Mouse (Mus musculus) bone marrow, adult 2 months (tissue): ENCODE measurements at regions not wholly inside any gene's neighbourhood (a gene's known extent, or its start where the extent isn't known, plus 50 kb on each side); places are given as distances from the start of the nearest gene placed in this dataset.

Experiments used
- CTCF ChIP-seq: fragments of 200-500 bp; IDR thresholded peaks from 2 replicates; pipeline ENCODE4 v1.5.1; 2011; ENCODE audit warnings: low read length, control low read depth; ENCODE audit not compliant: control insufficient read depth, insufficient read depth
- POLR2A ChIP-seq: fragments of 200-500 bp; IDR thresholded peaks from 2 replicates; pipeline ENCODE4 v1.6.1; 2011; ENCODE audit warnings: low read depth, mild to moderate bottlenecking, control low read depth, low read length, borderline replicate concordance; ENCODE audit not compliant: control insufficient read depth

GRCm38 (mm10) chr4:95110828-95111227 is 58.8 kb upstream of the Jun start:
- TF ChIP-seq CTCF (no peak), POLR2A (no peak)
